Mouse (Mus musculus) kidney, postnatal 25 days (tissue): ENCODE results near the gene Ctcf.
A peak's percentile ranks its signal among the peaks of the same experiment; 100 is the strongest.

Experiments
- DNase-seq, 2 experiments: peaks; one replicate each; pipeline ENCODE4 v3.0.0; 2021; ENCODE audit warnings: mixed read lengths in 2 of 2

Ctcf gene

GRCm38 (mm10) chr8:105618279-105618634 lies 18.1 kb upstream of the Ctcf start:
- DNase-seq: no peak

GRCm38 (mm10) chr8:105618892-105619591 lies 17.3 kb upstream of the Ctcf start:
- peak in 1 of 2 experiments; percentile 22 for DNase-seq

GRCm38 (mm10) chr8:105620211-105620610 lies 16.2 kb upstream of the Ctcf start:
- DNase-seq: peak in 1 of 2 experiments; percentile 29

- no peak for DNase-seq
These were observed 15.2 kb upstream of the Ctcf start for GRCm38 (mm10) chr8:105620946-105621720.

GRCm38 (mm10) chr8:105621841-105622240 lies 14.5 kb upstream of the Ctcf start:
- no peak for DNase-seq

- peak; percentile 95 to 99 for DNase-seq
These were observed 13.9 kb upstream of the Ctcf start for GRCm38 (mm10) chr8:105622421-105622920.

- peak in 1 of 2 experiments; percentile 61 for DNase-seq
These were observed 13.2 kb upstream of the Ctcf start for GRCm38 (mm10) chr8:105623118-105623517.

GRCm38 (mm10) chr8:105623679-105624245 lies 12.6 kb upstream of the Ctcf start:
- no peak for DNase-seq

GRCm38 (mm10) chr8:105624401-105624800 lies 12.0 kb upstream of the Ctcf start:
- peak in 1 of 2 experiments; percentile 28 for DNase-seq

- DNase-seq: no peak
These were observed 11.5 kb upstream of the Ctcf start for GRCm38 (mm10) chr8:105624831-105625230.

- no peak for DNase-seq
These were observed 10.3 kb upstream of the Ctcf start for GRCm38 (mm10) chr8:105626086-105626485.

GRCm38 (mm10) chr8:105629337-105629736 lies 7.0 kb upstream of the Ctcf start:
- DNase-seq: no peak

GRCm38 (mm10) chr8:105634771-105635458 lies 1.5 kb upstream of the Ctcf start:
- DNase-seq: no peak

- DNase-seq: peak in 1 of 2 experiments; percentile 34
These were observed 887 bp upstream of the Ctcf start for GRCm38 (mm10) chr8:105635481-105635880.

- DNase-seq: peak; percentile 41 to 60
These were observed 669 bp downstream of the Ctcf start, which contains the start of gene Agrp for GRCm38 (mm10) chr8:105636963-105637510. TSS of gene Agrp (minus strand) at chr8:105637393.

- DNase-seq: no peak
These were observed 1.3 kb downstream of the Ctcf start for GRCm38 (mm10) chr8:105637601-105638041.

- no peak for DNase-seq
These were observed 2.1 kb downstream of the Ctcf start for GRCm38 (mm10) chr8:105638510-105638909.

GRCm38 (mm10) chr8:105639835-105640234 lies 3.5 kb downstream of the Ctcf start:
- no peak for DNase-seq

GRCm38 (mm10) chr8:105640511-105640910 lies 4.1 kb downstream of the Ctcf start:
- no peak for DNase-seq

- no peak for DNase-seq
These were observed 8.8 kb downstream of the Ctcf start for GRCm38 (mm10) chr8:105645205-105645604.

- DNase-seq: no peak
These were observed 12.6 kb downstream of the Ctcf start for GRCm38 (mm10) chr8:105648929-105649328.

GRCm38 (mm10) chr8:105657641-105658040 lies 21.3 kb downstream of the Ctcf start:
- no peak for DNase-seq
